Mouse (Mus musculus) thymus, postnatal 25 days (tissue): ENCODE data around the gene Ceacam16.

Source experiments
- DNase-seq: peaks from one replicate; pipeline ENCODE4 v3.0.0; 2022

The Ceacam16 gene

GRCm38 (mm10) chr7:19861199-19861598, at the start of gene Ceacam16:
Gene Ceacam16, minus strand, starts transcription at chr7:19861299.
- no peak for DNase-seq

GRCm38 (mm10) chr7:19910421-19911291, 49.6 kb upstream of the Ceacam16 start:
- peak; percentile 89 for DNase-seq

- DNase-seq, result peak; percentile 73
These were observed 28.8 kb upstream of the Ceacam16 start for GRCm38 (mm10) chr7:19889881-19890280.

GRCm38 (mm10) chr7:19887849-19888248, 26.8 kb upstream of the Ceacam16 start, which contains the start of gene Ceacam19:
Gene Ceacam19, minus strand, starts transcription at chr7:19887965.
- DNase-seq, result no peak

- DNase-seq, result no peak
These were observed 19.7 kb upstream of the Ceacam16 start for GRCm38 (mm10) chr7:19880754-19881153.

- no peak for DNase-seq
These were observed 15.8 kb upstream of the Ceacam16 start for GRCm38 (mm10) chr7:19876781-19877425.

GRCm38 (mm10) chr7:19875948-19876682, 15.0 kb upstream of the Ceacam16 start:
- peak; percentile 55 for DNase-seq

- DNase-seq, result peak; percentile 76
These were observed 11.0 kb upstream of the Ceacam16 start for GRCm38 (mm10) chr7:19871943-19872601.

- peak; percentile 52 for DNase-seq
These were observed 10.1 kb upstream of the Ceacam16 start for GRCm38 (mm10) chr7:19871137-19871621.

GRCm38 (mm10) chr7:19867751-19868399, 6.8 kb upstream of the Ceacam16 start:
- no peak for DNase-seq

- DNase-seq, result no peak
These were observed 5.4 kb upstream of the Ceacam16 start for GRCm38 (mm10) chr7:19866490-19866889.

GRCm38 (mm10) chr7:19865246-19866036, 4.3 kb upstream of the Ceacam16 start:
- DNase-seq, result no peak

GRCm38 (mm10) chr7:19864241-19864640, 3.1 kb upstream of the Ceacam16 start:
- no peak for DNase-seq

GRCm38 (mm10) chr7:19859740-19860139, 1.4 kb downstream of the Ceacam16 start:
- peak; percentile 58 for DNase-seq

- DNase-seq, result no peak
These were observed 4.8 kb downstream of the Ceacam16 start for GRCm38 (mm10) chr7:19856283-19856682.

- no peak for DNase-seq
These were observed 5.4 kb downstream of the Ceacam16 start for GRCm38 (mm10) chr7:19855663-19856062.

- DNase-seq, result no peak
These were observed 7.6 kb downstream of the Ceacam16 start for GRCm38 (mm10) chr7:19853526-19853925.

GRCm38 (mm10) chr7:19851858-19852570, 9.1 kb downstream of the Ceacam16 start, which contains the start of gene Gm19345:
Gene Gm19345, plus strand, starts transcription at chr7:19852003.
- no peak for DNase-seq

- DNase-seq, result peak; percentile 86
These were observed 16.5 kb downstream of the Ceacam16 start for GRCm38 (mm10) chr7:19844521-19845171.

GRCm38 (mm10) chr7:19843561-19843960, 17.5 kb downstream of the Ceacam16 start:
- DNase-seq, result peak; percentile 82
